Mouse (Mus musculus): ENCODE results near the gene Trim15.

The Trim15 gene

GRCm38 (mm10) chr17:36869284-36869954 lies 2.4 kb upstream of the Trim15 start, which contains the start of gene Trim10:
Gene Trim10, plus strand, starts transcription at chr17:36869574.
- DNase-seq (ENCODE audit: low spot score): no peak

DNA sequence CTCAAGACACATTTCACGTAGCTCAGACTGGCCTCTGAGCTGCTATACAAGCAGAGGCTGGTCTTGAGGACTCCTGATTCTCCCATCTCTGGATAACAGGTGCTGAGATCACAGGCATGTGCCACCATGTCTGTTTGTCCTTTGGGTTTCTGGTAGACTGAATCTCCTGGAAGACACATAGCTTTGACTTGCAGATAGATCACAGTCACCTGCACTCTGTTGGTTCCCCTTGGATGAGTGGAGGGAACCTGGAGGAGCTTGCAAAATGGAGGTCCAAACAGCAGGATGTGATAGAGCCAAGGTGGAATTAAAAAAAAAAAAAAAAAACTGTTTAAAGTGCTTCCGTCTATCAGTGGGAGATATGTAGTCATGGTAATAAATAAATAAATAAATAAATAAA lies 1.8 kb upstream of the Trim15 start:
- no peak for DNase-seq (ENCODE audit: low spot score)

GRCm38 (mm10) chr17:36861680-36862079 lies 5.3 kb downstream of the Trim15 start:
- DNase-seq (ENCODE audit: low spot score): no peak

- no peak for DNase-seq (ENCODE audit: low spot score)
Measured at GRCm38 (mm10) chr17:36858181-36858580, 8.8 kb downstream of the Trim15 start.

GRCm38 (mm10) chr17:36856236-36856635 lies 10.8 kb downstream of the Trim15 start:
- no peak for DNase-seq (ENCODE audit: low spot score)

GRCm38 (mm10) chr17:36855484-36855883 lies 11.5 kb downstream of the Trim15 start:
- no peak for DNase-seq (ENCODE audit: low spot score)

GRCm38 (mm10) chr17:36851627-36852026 lies 15.4 kb downstream of the Trim15 start:
- DNase-seq (ENCODE audit: low spot score): no peak

DNA sequence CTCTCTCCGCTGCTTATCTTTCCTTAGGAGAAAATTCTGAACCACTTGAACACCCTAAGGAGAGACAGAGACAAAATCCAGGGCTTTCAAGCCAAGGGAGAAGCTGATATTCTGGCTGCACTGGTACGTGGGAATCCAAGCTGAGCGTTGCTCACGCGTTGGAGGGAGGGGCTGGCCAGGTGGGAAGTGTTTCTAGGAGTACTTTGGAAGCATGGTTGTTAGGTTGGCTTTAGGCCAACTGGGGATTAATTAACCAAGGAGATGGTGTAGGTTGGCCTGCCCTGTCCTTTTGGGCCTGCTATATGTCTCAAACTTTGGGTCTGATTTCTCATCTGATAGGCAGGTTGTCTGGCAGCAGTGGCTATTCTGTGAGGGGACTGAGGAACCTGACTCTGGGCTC lies 15.8 kb downstream of the Trim15 start:
- DNase-seq (ENCODE audit: low spot score): no peak

- no peak for DNase-seq (ENCODE audit: low spot score)
Measured at GRCm38 (mm10) chr17:36849992-36850391, 17.0 kb downstream of the Trim15 start.

GRCm38 (mm10) chr17:36848911-36849310 lies 18.1 kb downstream of the Trim15 start:
- no peak for DNase-seq (ENCODE audit: low spot score)

- DNase-seq (ENCODE audit: low spot score): no peak
Measured at GRCm38 (mm10) chr17:36844725-36845124, 22.3 kb downstream of the Trim15 start.

DNA sequence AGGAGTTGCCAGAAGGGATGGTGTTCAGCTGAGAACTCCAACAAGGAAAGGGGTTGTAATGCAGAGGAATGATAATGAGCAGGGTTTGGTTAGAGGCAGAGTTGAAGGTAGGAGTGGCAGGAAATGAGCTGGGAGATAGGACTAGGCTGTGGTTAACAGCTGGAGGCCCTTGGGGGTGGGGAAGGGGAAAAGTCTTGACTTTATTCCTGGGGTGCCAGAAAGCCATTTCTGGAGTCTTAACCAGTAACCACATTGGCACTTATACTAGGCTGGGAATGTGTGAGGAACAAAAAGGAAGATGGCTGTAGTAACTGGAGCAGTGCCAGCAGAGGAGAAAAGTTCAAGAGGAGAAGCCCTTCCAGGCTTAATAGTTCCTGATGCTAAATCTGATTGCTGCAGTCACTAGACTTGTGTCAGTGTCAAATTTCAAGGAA lies 22.7 kb downstream of the Trim15 start:
- no peak for DNase-seq (ENCODE audit: low spot score)

DNA sequence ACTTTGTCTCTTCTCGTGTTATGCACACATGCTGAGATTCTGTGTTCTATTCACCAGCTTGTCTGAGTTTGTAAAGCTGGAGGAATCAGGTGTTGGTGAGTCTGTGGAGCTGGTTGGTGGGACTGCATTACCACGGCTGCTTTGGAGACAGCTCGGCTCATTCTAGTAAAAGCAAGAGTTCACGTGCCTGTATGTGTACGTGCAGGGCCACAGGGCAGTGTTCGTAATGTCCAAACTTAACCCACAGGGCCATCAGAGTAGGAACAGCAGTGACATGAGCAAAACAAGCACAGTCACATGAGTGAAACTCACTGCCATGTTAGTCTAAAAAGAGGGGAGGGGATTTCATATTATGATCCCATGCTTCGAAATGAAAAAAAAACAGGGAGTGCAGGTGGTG lies 23.3 kb downstream of the Trim15 start:
- no peak for DNase-seq (ENCODE audit: low spot score)

GRCm38 (mm10) chr17:36840961-36841445 lies 26.0 kb downstream of the Trim15 start:
- no peak for DNase-seq (ENCODE audit: low spot score)

- DNase-seq (ENCODE audit: low spot score): no peak
Measured at GRCm38 (mm10) chr17:36839931-36840330, 27.1 kb downstream of the Trim15 start.

DNA sequence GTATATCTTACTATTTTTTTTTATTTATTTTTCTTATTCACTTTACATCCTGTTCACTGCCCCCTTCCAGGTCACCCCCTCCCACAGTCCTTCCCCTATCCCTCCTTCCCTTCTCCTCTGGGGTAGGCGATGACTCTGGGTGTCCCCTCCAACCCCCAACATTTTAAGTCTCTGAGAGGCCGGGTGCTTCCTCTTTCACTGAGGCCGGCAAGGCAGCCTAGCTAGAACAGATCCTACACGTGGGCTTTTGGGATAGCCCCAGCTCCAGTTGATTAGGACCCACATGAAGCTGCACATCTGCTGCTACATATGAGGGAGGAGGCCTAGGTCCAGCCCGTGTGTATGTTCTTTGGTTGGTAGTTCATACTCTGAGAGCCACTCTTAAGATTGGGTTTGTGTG lies 28.0 kb downstream of the Trim15 start:
- DNase-seq (ENCODE audit: low spot score): no peak

- peak; percentile 99 for DNase-seq (ENCODE audit: low spot score)
Measured at GRCm38 (mm10) chr17:36836874-36837647, 29.9 kb downstream of the Trim15 start, which contains the start of gene Trim26. Gene Trim26, plus strand, starts transcription at chr17:36837134.

DNA sequence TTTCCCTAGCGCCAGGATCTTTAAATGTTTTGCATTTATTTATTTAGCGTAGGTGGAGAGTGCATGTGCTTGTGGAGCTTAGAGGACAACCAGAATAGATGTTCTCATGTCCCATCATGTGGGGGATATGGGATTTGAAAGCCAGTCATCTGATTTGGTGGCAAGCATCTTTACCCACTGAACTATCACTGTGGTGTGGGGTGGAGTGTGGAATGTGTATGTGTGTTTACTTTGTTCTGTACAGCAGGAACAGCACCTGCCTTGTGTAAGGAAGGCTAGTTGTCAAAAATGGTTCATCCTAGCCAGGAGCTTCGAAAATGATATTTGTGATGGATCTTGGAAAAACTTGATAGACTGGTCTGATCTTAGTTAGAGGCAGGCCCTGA lies 30.6 kb downstream of the Trim15 start:
- no peak for DNase-seq (ENCODE audit: low spot score)

DNA sequence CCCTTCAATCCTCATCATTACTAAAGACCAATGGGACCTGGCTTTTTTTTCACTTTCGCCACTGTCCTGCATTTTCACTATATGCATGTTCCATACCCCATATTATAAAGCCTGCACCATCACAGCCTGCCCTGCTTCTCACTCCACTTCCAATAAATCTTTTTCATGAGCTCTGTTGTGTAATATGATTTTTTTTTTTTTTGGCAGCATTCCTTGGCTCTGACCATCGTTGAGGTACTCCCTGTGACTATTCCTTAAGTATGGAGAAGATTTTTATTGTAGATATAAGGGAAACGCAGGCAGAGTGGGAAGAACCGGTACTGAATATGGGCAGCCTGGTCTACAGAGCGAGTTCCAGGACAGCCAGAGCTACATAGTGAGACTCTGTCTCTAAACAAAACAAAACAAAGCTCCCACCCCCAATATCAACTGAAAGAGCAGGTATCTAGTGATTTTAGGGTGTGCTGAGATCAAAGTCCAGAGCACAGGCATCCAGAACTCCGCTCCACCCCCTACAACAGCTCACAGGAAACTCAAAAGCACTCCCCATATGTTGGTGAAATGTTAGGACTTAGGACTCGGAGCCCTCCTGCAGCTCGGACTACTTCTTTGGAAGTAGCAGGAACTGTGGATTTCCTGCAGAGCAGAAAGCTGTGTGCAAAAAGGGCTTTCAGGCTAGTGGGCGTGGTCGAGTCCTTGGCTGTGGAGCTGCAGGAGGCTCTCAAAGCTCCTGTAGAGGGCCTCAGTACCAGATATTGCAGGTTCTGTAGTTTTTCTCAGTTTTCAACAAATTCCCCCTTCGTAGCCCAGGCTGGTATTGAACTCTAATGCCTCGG lies 31.2 kb downstream of the Trim15 start:
- DNase-seq (ENCODE audit: low spot score): peak; percentile 36

DNA sequence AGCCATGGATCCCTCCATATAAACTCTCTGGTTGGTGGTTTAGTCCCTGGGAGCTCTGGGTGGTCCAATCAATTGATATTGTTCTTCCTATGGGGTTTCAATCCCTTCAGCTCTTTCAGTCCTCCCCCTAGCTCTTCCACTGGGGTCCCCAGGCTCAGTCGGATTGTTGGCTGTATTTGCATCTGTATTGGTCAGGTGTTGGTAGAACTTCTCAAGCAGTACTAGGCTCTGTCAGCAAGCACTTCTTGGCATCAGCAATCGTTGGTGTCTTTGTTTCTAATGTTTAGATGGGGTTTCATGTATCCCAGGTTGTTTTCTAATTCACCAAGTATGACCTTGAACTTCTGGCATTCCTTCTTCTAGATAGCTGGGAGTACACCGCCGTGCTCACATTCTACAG lies 34.3 kb downstream of the Trim15 start:
- DNase-seq (ENCODE audit: low spot score): no peak

- no peak for DNase-seq (ENCODE audit: low spot score)
Measured at GRCm38 (mm10) chr17:36830470-36830869, 36.5 kb downstream of the Trim15 start.

GRCm38 (mm10) chr17:36828488-36828887 lies 38.5 kb downstream of the Trim15 start:
- no peak for DNase-seq (ENCODE audit: low spot score)
